Mouse (Mus musculus) forebrain, postnatal 0 days (tissue): ENCODE data around the gene Zfp239. TPM values are rescaled to one million over a fixed set of nuclear protein-coding genes. Genes with fewer than 3 reads are reported as not detected.

ENCODE experiments used
- ATAC-seq: fragments of 200-750 bp; cut with Nextera tagmentation; 2 replicates; pipeline ENCODE4 v1.8.0; 2017; ENCODE audit warnings: mild to moderate bottlenecking, moderate library complexity
- DNase-seq: peaks from one replicate; pipeline ENCODE4 v3.0.0-alpha.2; 2015
- H3K27ac ChIP-seq: fragments of 300-500 bp; sonication (generic); 2 replicates; pipeline ENCODE4 v1.5.1; 2014; ENCODE audit warnings: low read depth, mild to moderate bottlenecking, antibody characterized with exemption, low read length, moderate library complexity, mixed read lengths
- H3K27me3 ChIP-seq: fragments of 300-500 bp; sonication (generic); 2 replicates; pipeline ENCODE4 v1.6.1; 2014; ENCODE audit warnings: mild to moderate bottlenecking, low read length, mixed read lengths; ENCODE audit not compliant: insufficient read depth
- H3K36me3 ChIP-seq: fragments of 300-500 bp; sonication (generic); 2 replicates; pipeline ENCODE4 v1.6.1; 2014; ENCODE audit warnings: mild to moderate bottlenecking, moderate library complexity; ENCODE audit not compliant: insufficient read depth
- H3K4me1 ChIP-seq: fragments of 300-500 bp; sonication (generic); 2 replicates; pipeline ENCODE4 v1.6.1; 2014; ENCODE audit warnings: antibody characterized with exemption; ENCODE audit not compliant: insufficient read depth
- H3K4me2 ChIP-seq: fragments of 300-500 bp; sonication (generic); 2 replicates; pipeline ENCODE4 v1.6.1; 2014; ENCODE audit warnings: low read depth, mild to moderate bottlenecking, moderate library complexity
- H3K4me3 ChIP-seq: fragments of 300-500 bp; sonication (generic); 2 replicates; pipeline ENCODE4 v1.5.1; 2014; ENCODE audit warnings: low read depth, low read length, mixed read lengths
- H3K9ac ChIP-seq: fragments of 300-500 bp; sonication (generic); 2 replicates; pipeline ENCODE4 v1.6.1; 2014; ENCODE audit warnings: mild to moderate bottlenecking
- H3K9me3 ChIP-seq: fragments of 300-500 bp; sonication (generic); 2 replicates; pipeline ENCODE4 v1.6.1; 2016; ENCODE audit warnings: low read length
- CTCF ChIP-seq: sonication (generic); IDR thresholded peaks from 2 replicates; pipeline ENCODE4 v1.5.1; 2016; ENCODE audit warnings: antibody characterized with exemption, control low read depth, low read depth
- WGBS: fragments of 180-500 bp; shearing (Covaris S2); extraction: QIAGEN DNeasy Blood & Tissue Kit; methylation state at CpG from one replicate; pipeline ENCODE4 v1.1.7; 2014; 5-methylcytosine and 5-hydroxymethylcytosine counted together
- polyA plus RNA-seq: library from polyadenylated mRNA; unstranded; fragments of >200 nt; fragmentation: Nextera tagmentation; extraction: Ambion mirVana; gene quantifications from 2 replicates; pipeline ENCODE4 v1.2.1, GENCODE M21; 2015
- total RNA-seq: library from RNA; depleted of rRNA; stranded (reverse); fragments of >200 nt; gene quantifications from 2 replicates; pipeline ENCODE4 v1.2.3, GENCODE M21; 2014

Gene Zfp239
- total and polyA plus RNA-seq, 2 experiments from 2014 or later, result 16.2 to 24.2 TPM

- Histone ChIP-seq H3K4me3 (no peak overlapping the region), H3K27ac (no peak overlapping the region), H3K27me3 (no peaks in the 10 kb centered on the region), H3K9me3 (no peaks in the 10 kb centered on the region), H3K4me1 (no peaks in the 10 kb centered on the region), H3K36me3 (no peaks in the 10 kb centered on the region), H3K9ac (no peak overlapping the region), H3K4me2 (no peak overlapping the region)
- no peak for TF ChIP-seq CTCF
- ATAC-seq (no peak), DNase-seq (no peak)
- 58% methylated on average over 2 of the region's 2 CpGs for WGBS
Observed at GRCm38 (mm10) chr6:117888642-117889096, 26.8 kb downstream of the Zfp239 start.

DNA sequence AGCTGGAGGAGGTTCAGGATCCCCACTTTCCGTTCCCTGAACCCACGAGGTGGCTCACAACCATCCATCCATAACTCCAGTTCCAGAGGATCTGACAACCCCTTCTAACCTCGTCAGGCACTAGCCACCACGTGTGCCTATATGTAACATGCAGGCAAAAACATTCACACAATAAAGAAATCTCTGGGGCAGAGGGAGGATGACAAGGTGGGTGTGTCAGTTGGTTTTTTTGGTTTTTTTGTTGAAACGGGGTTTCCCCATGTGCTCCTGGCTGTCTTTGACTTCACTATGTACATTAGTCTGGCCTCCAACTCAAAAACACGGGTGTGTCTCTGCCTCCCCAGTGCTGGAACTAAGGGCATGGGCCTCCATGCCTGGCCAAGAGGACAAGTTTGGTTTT lies 28.4 kb downstream of the Zfp239 start:
- Histone ChIP-seq H3K9me3 (no peaks in the 10 kb centered on the region), H3K4me3 (no peak overlapping the region), H3K36me3 (no peaks in the 10 kb centered on the region), H3K4me2 (no peak overlapping the region), H3K27ac (no peak overlapping the region), H3K9ac (no peak overlapping the region), H3K27me3 (no peaks in the 10 kb centered on the region), H3K4me1 (no peaks in the 10 kb centered on the region)
- TF ChIP-seq CTCF, result no peak
- no peak for DNase-seq
- no peak for ATAC-seq
- WGBS, result 83% methylated on average over 6 of the region's 6 CpGs

- DNase-seq, result no peak
- Histone ChIP-seq H3K9ac (no peak overlapping the region), H3K4me1 (no peaks in the 10 kb centered on the region), H3K9me3 (no peaks in the 10 kb centered on the region), H3K27me3 (no peaks in the 10 kb centered on the region), H3K27ac (no peak overlapping the region), H3K4me3 (no peak overlapping the region), H3K36me3 (no peaks in the 10 kb centered on the region), H3K4me2 (no peak overlapping the region)
- TF ChIP-seq CTCF, result no peak
- 59% methylated on average over 14 of the region's 14 CpGs for WGBS
- ATAC-seq, result no peak
Observed at GRCm38 (mm10) chr6:117891369-117892160, 29.7 kb downstream of the Zfp239 start.

DNA sequence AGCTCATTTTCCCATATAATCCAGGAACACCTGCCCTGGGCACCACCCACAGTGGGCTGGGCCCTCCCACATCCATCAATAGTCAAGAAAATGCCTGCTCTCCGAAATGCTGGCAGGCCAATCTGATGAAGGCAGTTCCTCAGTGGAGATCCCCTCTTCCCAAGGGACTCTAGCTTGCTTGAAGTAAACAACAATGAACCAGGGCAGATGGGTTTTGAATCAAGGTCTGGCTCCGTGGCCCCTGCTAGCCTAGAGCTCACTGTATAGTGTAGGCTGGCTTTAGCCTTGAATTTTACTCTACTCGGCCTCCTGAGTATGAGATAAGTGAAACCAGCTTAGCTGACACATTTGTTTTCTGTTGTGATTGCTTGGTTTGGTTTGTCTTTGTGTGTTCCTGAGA lies 30.5 kb downstream of the Zfp239 start:
- no peak for TF ChIP-seq CTCF
- no peak for DNase-seq
- no peak for ATAC-seq

GRCm38 (mm10) chr6:117893435-117893834 lies 31.5 kb downstream of the Zfp239 start:
- no peak for TF ChIP-seq CTCF
- WGBS, result 83% methylated on average over 2 of the region's 2 CpGs
- DNase-seq (no peak), ATAC-seq (no peak)
- no peak overlapping the region for H3K9ac ChIP-seq
- no peaks in the 10 kb centered on the region for H3K9me3 ChIP-seq
- H3K36me3 ChIP-seq, result no peaks in the 10 kb centered on the region
- no peak overlapping the region for H3K27ac ChIP-seq
- no peak overlapping the region for H3K4me2 ChIP-seq
- no peaks in the 10 kb centered on the region for H3K27me3 ChIP-seq
- no peaks in the 10 kb centered on the region for H3K4me1 ChIP-seq
- no peak overlapping the region for H3K4me3 ChIP-seq

More for the DNA sequence above, 30.5 kb downstream of the Zfp239 start:
- no peak overlapping the region for H3K4me3 ChIP-seq
- no peaks in the 10 kb centered on the region for H3K36me3 ChIP-seq
- WGBS, result 68% methylated on average over 3 of the region's 3 CpGs
- no peak overlapping the region for H3K27ac ChIP-seq
- no peak overlapping the region for H3K9ac ChIP-seq
- no peaks in the 10 kb centered on the region for H3K9me3 ChIP-seq
- no peaks in the 10 kb centered on the region for H3K4me1 ChIP-seq
- H3K4me2 ChIP-seq, result no peak overlapping the region
- no peaks in the 10 kb centered on the region for H3K27me3 ChIP-seq

GRCm38 (mm10) chr6:117897800-117898199 lies 35.9 kb downstream of the Zfp239 start:
- Histone ChIP-seq H3K9me3 (no peaks in the 10 kb centered on the region), H3K36me3 (no peaks in the 10 kb centered on the region), H3K27me3 (no peaks in the 10 kb centered on the region), H3K4me3 (no peak overlapping the region), H3K9ac (no peak overlapping the region), H3K4me2 (no peak overlapping the region), H3K4me1 (no peaks in the 10 kb centered on the region), H3K27ac (no peak overlapping the region)
- DNase-seq (no peak), ATAC-seq (no peak)
- 80% methylated on average over 5 of the region's 5 CpGs for WGBS
- no peak for TF ChIP-seq CTCF

GRCm38 (mm10) chr6:117900126-117901080 lies 38.5 kb downstream of the Zfp239 start, which contains the start of gene Hnrnpf:
Gene Hnrnpf, plus strand, starts transcription at chr6:117900324.
- no peaks in the 10 kb centered on the region for H3K36me3 ChIP-seq
- no peak within 1 kb of the TSS for H3K27ac ChIP-seq
- ATAC-seq, result no peak
- H3K4me3 ChIP-seq, result no peak within 1 kb of the TSS
- no peaks in the 10 kb centered on the region for H3K9me3 ChIP-seq
- H3K4me1 ChIP-seq, result no peaks in the 10 kb centered on the region
- no peaks in the 10 kb centered on the region for H3K27me3 ChIP-seq
- TF ChIP-seq CTCF, result no peak
- no peak for DNase-seq
- no peak within 1 kb of the TSS for H3K4me2 ChIP-seq
- 83% methylated on average over 17 of the region's 17 CpGs for WGBS
- no peak within 1 kb of the TSS for H3K9ac ChIP-seq
